Comparison of ENCODE assay signal across 22 mouse cellular contexts in genomic region chr7:44615987-44616386, GRCm38 (mm10). TPM values are rescaled to one million over a fixed set of nuclear protein-coding genes. Genes with fewer than 3 reads are reported as not detected.
DNase-seq lines count a peak whose midpoint lies in the region; ATAC-seq and TF ChIP-seq lines count a peak whose summit lies in the region.
"Had no signal": no experiment of that assay in that cellular context is flagged by ENCODE, and none has a peak within 500 bp of the region (broad histone marks: within the 10 kb centered on the region; RNA-seq: fewer than 3 reads in every experiment).

No protein-coding gene starts in this region.

- no peak overlapping the region for H3K9ac ChIP-seq in liver, embryonic 12.5 days
- H3K9ac ChIP-seq: embryonic facial prominence, embryonic 15.5 days; forebrain, embryonic 15.5 days; heart, embryonic 15.5 days; kidney, embryonic 15.5 days had no signal

- H3K27me3 ChIP-seq in E14TG2a.4 (ENCODE audit: insufficient read depth, low read length), result peaks cover 4% of the 10 kb centered on the region
- no peaks in the 10 kb centered on the region for H3K27me3 ChIP-seq in cerebellum, adult 2 months (ENCODE audit: control insufficient read depth, insufficient read depth, low read length)
- H3K27me3 ChIP-seq in liver, embryonic 12.5 days (replicated peaks), result peaks cover 53% of the 10 kb centered on the region

- 30% methylated on average over 14 of the region's 14 CpGs for WGBS in cerebellum, adult 2 months
- 55% methylated on average over 14 of the region's 14 CpGs for WGBS in liver, embryonic 12.5 days (ENCODE audit: insufficient replicate concordance)

- no peak for TF ChIP-seq CTCF in E14TG2a.4 (conservative IDR thresholded peaks at IDR 0.05; ENCODE audit: low read length)
- TF ChIP-seq CTCF in cerebellum, adult 2 months (IDR thresholded peaks at IDR 0.05; ENCODE audit: borderline replicate concordance, insufficient read depth, low read depth, low read length), result no peak

- H3K27ac ChIP-seq in cerebellum, adult 2 months (ENCODE audit: insufficient read depth, low read length), result peak overlapping the region; percentile 85
- H3K27ac ChIP-seq in liver, embryonic 12.5 days, result no peak overlapping the region
- H3K27ac ChIP-seq: embryonic facial prominence, embryonic 15.5 days; forebrain, embryonic 15.5 days; heart, embryonic 10.5 days; heart, embryonic 15.5 days; kidney, embryonic 15.5 days had no signal

- DNase-seq in cerebellum, adult 8-10 months, result no peak
- DNase-seq in cerebellum, adult 2 months, result peak; percentile 77 to 80
- DNase-seq in cerebellum, postnatal 36 days, result peak; percentile 58 to 68
- DNase-seq in retina, embryonic 14.5 days (ENCODE audit: low spot score), result no peak
- DNase-seq: adrenal gland, postnatal 10 days; B cell, adult 2 months; embryo, embryonic 11 days; gastrocnemius, postnatal 10 days; heart, adult 18-20 months; heart, postnatal 14 days; kidney, adult 2 months had no signal

- peaks cover 49% of the 10 kb centered on the region for H3K4me1 ChIP-seq in E14TG2a.4 (replicated peaks; ENCODE audit: low read depth, low read length)
- peaks cover 16% of the 10 kb centered on the region for H3K4me1 ChIP-seq in cerebellum, adult 2 months (ENCODE audit: control insufficient read depth, insufficient read depth, low read length)
- H3K4me1 ChIP-seq in liver, embryonic 12.5 days, result no peaks in the 10 kb centered on the region
- H3K4me1 ChIP-seq: forebrain, embryonic 15.5 days; heart, embryonic 15.5 days had no signal

- H3K4me2 ChIP-seq in liver, embryonic 12.5 days, result no peak overlapping the region
- H3K4me2 ChIP-seq: embryonic facial prominence, embryonic 15.5 days; forebrain, embryonic 15.5 days; heart, embryonic 15.5 days; kidney, embryonic 15.5 days had no signal

- 0 out of 2 replicates have a peak, but pooled peaks cover 3% of the 10 kb centered on the region for H3K9me3 ChIP-seq in E14TG2a.4 (ENCODE audit: low read length)
- no peaks in the 10 kb centered on the region for H3K9me3 ChIP-seq in liver, embryonic 12.5 days (replicated peaks)
- H3K9me3 ChIP-seq: embryonic facial prominence, embryonic 15.5 days; forebrain, embryonic 15.5 days; heart, embryonic 15.5 days; kidney, embryonic 15.5 days had no signal

- H3K4me3 ChIP-seq in E14TG2a.4 (replicated peaks; ENCODE audit: low read length), result peak overlapping the region; percentile 71
- H3K4me3 ChIP-seq in cerebellum, adult 2 months (replicated peaks; ENCODE audit: insufficient read depth, low read depth, low read length), result peak overlapping the region; percentile 6
- no peak overlapping the region for H3K4me3 ChIP-seq in liver, embryonic 12.5 days
- H3K4me3 ChIP-seq: embryonic facial prominence, embryonic 15.5 days; erythroblast, embryonic 14.5 days; forebrain, embryonic 15.5 days; heart, embryonic 10.5 days; heart, embryonic 15.5 days; kidney, embryonic 15.5 days had no signal

- 0 out of 2 replicates have a peak, but pooled peaks have one; percentile 37 for ATAC-seq in cerebellum, adult (ENCODE audit: insufficient number of reproducible peaks, low FRiP score, low TSS enrichment)
- no peak for ATAC-seq in liver, embryonic 12.5 days
- ATAC-seq: CD4-positive, CD25-positive, alpha-beta regulatory T cell, adult 4 months; forebrain, embryonic 15.5 days; hindbrain, embryonic 16.5 days had no signal

- H3K36me3 ChIP-seq in E14TG2a.4 (ENCODE audit: insufficient read depth, low read length), result peaks cover 6% of the 10 kb centered on the region
- H3K36me3 ChIP-seq in liver, embryonic 12.5 days, result no peaks in the 10 kb centered on the region
- H3K36me3 ChIP-seq: embryonic facial prominence, embryonic 15.5 days; forebrain, embryonic 15.5 days; heart, embryonic 10.5 days; heart, embryonic 15.5 days; kidney, embryonic 15.5 days had no signal

- TF ChIP-seq POLR2A in cerebellum, adult 2 months (IDR thresholded peaks at IDR 0.05; ENCODE audit: borderline replicate concordance, insufficient read depth, low read length), result 0 out of 2 replicates have a peak, but pooled peaks have one; percentile 14

RNA-seq across cellular contexts. Expression of gene Kcnc3, which starts 25.5 kb away (rescaled TPM):
- 368 and 423 TPM in 2 replicates for polyA plus RNA-seq in cerebellum, adult 2 months (2012; rRNA removed)
- polyA plus RNA-seq in liver, embryonic 12.5 days (2016; fragmentation: Nextera tagmentation; extraction: Ambion mirVana), result 0.13 and 0.24 TPM in 2 replicates

RNA-seq across cellular contexts. Expression of gene Napsa, which starts 43.8 kb away (rescaled TPM):
- 0.26 and 0.43 TPM in 2 replicates for polyA plus RNA-seq in cerebellum, adult 2 months (2012; rRNA removed)
- polyA plus RNA-seq in liver, embryonic 12.5 days (2016; fragmentation: Nextera tagmentation; extraction: Ambion mirVana), result 2.5 and 3.1 TPM in 2 replicates

RNA-seq across cellular contexts. Expression of gene Myh14, which starts 54.7 kb away (rescaled TPM):
- polyA plus RNA-seq in cerebellum, adult 2 months (2012; rRNA removed), result 54.9 and 56.2 TPM in 2 replicates
- 0.13 and 0.35 TPM in 2 replicates for polyA plus RNA-seq in liver, embryonic 12.5 days (2016; fragmentation: Nextera tagmentation; extraction: Ambion mirVana)
- polyA plus RNA-seq: CD4-positive, CD25-positive, alpha-beta regulatory T cell, adult 4 months had no signal

Comparison
In these comparisons a context has a peak if more than half of its experiments do, and no peak if none do; other contexts are left out.
1. DNase-seq: peak in cerebellum, adult 2 months (2 of 2) and cerebellum, postnatal 36 days (2 of 2); none in cerebellum, adult 8-10 months (single experiment) and retina, embryonic 14.5 days (single experiment).
2. RNA of gene Kcnc3, which starts 25.5 kb away (polyA plus RNA-seq): 368 to 423 TPM in cerebellum, adult 2 months; 0.13 to 0.24 TPM in liver, embryonic 12.5 days; every median in the first group is over 100 times any median in the second.
3. RNA of gene Myh14, which starts 54.7 kb away (polyA plus RNA-seq): 54.9 to 56.2 TPM in cerebellum, adult 2 months; 0.13 to 0.35 TPM in liver, embryonic 12.5 days; every median in the first group is over 10 times any median in the second.